Mouse (Mus musculus) CH12.LX (cell line): ENCODE data around the gene Fmo4. TPM values are rescaled to one million over a fixed set of nuclear protein-coding genes. Genes with fewer than 3 reads are reported as not detected.

ENCODE experiments used
- DNase-seq: peaks from one replicate; pipeline ENCODE4 v3.0.0-alpha.2; 2013; ENCODE audit errors: extremely low read depth
- H3K27ac ChIP-seq: 2 replicates; pipeline ENCODE4 v1.5.1; 2012; ENCODE audit warnings: low read depth, mild to moderate bottlenecking, control low read depth, moderate library complexity; ENCODE audit not compliant: insufficient read depth
- H3K27me3 ChIP-seq: replicated peaks from 2 replicates; pipeline ENCODE3; 2012; ENCODE audit warnings: inconsistent platforms
- H3K36me3 ChIP-seq, 2 experiments: replicated peaks in 1 of 2; 2 replicates each; pipeline versions ENCODE3 to v1.6.1; 2012; ENCODE audit warnings: inconsistent platforms in 1 of 2, low read length in 1 of 2, mild to moderate bottlenecking in 1 of 2, mixed read lengths in 1 of 2, moderate library complexity in 1 of 2; ENCODE audit not compliant: control insufficient read depth in 1 of 2, insufficient read depth in 1 of 2
- H3K4me1 ChIP-seq, 2 experiments: 2 replicates each; pipeline ENCODE4 v1.6.1; 2012; ENCODE audit warnings: inconsistent platforms in 1 of 2, moderate library complexity in 1 of 2; ENCODE audit not compliant: insufficient read depth in 2 of 2, control insufficient read depth in 1 of 2
- H3K4me2 ChIP-seq: 2 replicates; pipeline ENCODE4 v1.6.1; 2012; ENCODE audit warnings: low read depth, mild to moderate bottlenecking, control low read depth; ENCODE audit not compliant: poor library complexity, insufficient read depth, severe bottlenecking
- H3K4me3 ChIP-seq, 3 experiments: fragments of 150-350 bp in 1 of 3; sonication (generic) in 1 of 3; replicated peaks in 1 of 3; 2 replicates each; pipeline versions ENCODE3 to v1.5.1; 2011 to 2012; ENCODE audit warnings: low read depth in 2 of 3, low read length in 2 of 3, mild to moderate bottlenecking in 2 of 3, moderate library complexity in 2 of 3, control low read depth in 1 of 3, improper control_type of control experiment in 1 of 3, inconsistent platforms in 1 of 3, mixed read lengths in 1 of 3; ENCODE audit not compliant: poor library complexity in 1 of 3
- H3K79me2 ChIP-seq: replicated peaks from 2 replicates; pipeline ENCODE4 v1.6.1; 2012; ENCODE audit warnings: mild to moderate bottlenecking, moderate library complexity; ENCODE audit not compliant: control insufficient read depth, poor library complexity, insufficient read depth, severe bottlenecking; ENCODE audit errors: extremely low read depth
- H3K9ac ChIP-seq: 2 replicates; pipeline ENCODE4 v1.6.1; 2012; ENCODE audit warnings: low read depth, mild to moderate bottlenecking, control low read depth, moderate library complexity; ENCODE audit not compliant: insufficient read depth
- H3K9me3 ChIP-seq: replicated peaks from 2 replicates; pipeline ENCODE3; 2012; ENCODE audit warnings: low read length, inconsistent platforms, mixed read lengths
- E2F4 ChIP-seq: IDR thresholded peaks from 2 replicates; pipeline ENCODE4 v1.6.1; 2011; ENCODE audit warnings: low read depth, low read length, improper control_type of control experiment; ENCODE audit not compliant: insufficient replicate concordance
- ELF1 ChIP-seq: IDR thresholded peaks from 2 replicates; pipeline ENCODE4 v1.6.1; 2014; ENCODE audit warnings: low read depth, mild to moderate bottlenecking, inconsistent platforms, low read length, improper control_type of control experiment
- ETS1 ChIP-seq: conservative IDR thresholded peaks from 2 replicates; pipeline ENCODE4 v1.6.1; 2012; ENCODE audit warnings: low read depth, mild to moderate bottlenecking, inconsistent platforms, low read length, improper control_type of control experiment, moderate library complexity
- MAFK ChIP-seq: IDR thresholded peaks from 2 replicates; pipeline ENCODE4 v1.6.1; 2011; ENCODE audit warnings: low read length, improper control_type of control experiment; ENCODE audit not compliant: insufficient replicate concordance
- MAX ChIP-seq: IDR thresholded peaks from 2 replicates; pipeline ENCODE4 v1.6.1; 2011; ENCODE audit warnings: low read length, improper control_type of control experiment
- NELFE ChIP-seq: IDR thresholded peaks from 2 replicates; pipeline ENCODE4 v1.6.1; 2011; ENCODE audit warnings: low read depth, low read length, improper control_type of control experiment
- RAD21 ChIP-seq: IDR thresholded peaks from 2 replicates; pipeline ENCODE4 v1.6.1; 2011; ENCODE audit warnings: low read depth, mild to moderate bottlenecking, low read length, improper control_type of control experiment, moderate library complexity
- SIN3A ChIP-seq: IDR thresholded peaks from 2 replicates; pipeline ENCODE4 v1.6.1; 2012; ENCODE audit warnings: low read length, improper control_type of control experiment, inconsistent platforms
- SMC3 ChIP-seq: IDR thresholded peaks from 2 replicates; pipeline ENCODE4 v1.6.1; 2011; ENCODE audit warnings: low read depth, low read length, improper control_type of control experiment
- TBP ChIP-seq: conservative IDR thresholded peaks from 2 replicates; pipeline ENCODE4 v1.6.1; 2011; ENCODE audit warnings: low read depth, low read length, improper control_type of control experiment
- TCF12 ChIP-seq: IDR thresholded peaks from 2 replicates; pipeline ENCODE4 v1.6.1; 2014; ENCODE audit warnings: low read depth, mild to moderate bottlenecking, inconsistent platforms, low read length, improper control_type of control experiment
- UBTF ChIP-seq: IDR thresholded peaks from 2 replicates; pipeline ENCODE4 v1.6.1; 2012; ENCODE audit warnings: low read depth, mild to moderate bottlenecking, inconsistent platforms, low read length, improper control_type of control experiment, moderate library complexity
- USF1 ChIP-seq: IDR thresholded peaks from 2 replicates; pipeline ENCODE4 v1.6.1; 2014; ENCODE audit warnings: low read depth, mild to moderate bottlenecking, inconsistent platforms, low read length, improper control_type of control experiment
- USF2 ChIP-seq: conservative IDR thresholded peaks from 2 replicates; pipeline ENCODE4 v1.6.1; 2011; ENCODE audit warnings: low read depth, low read length, improper control_type of control experiment
- ZC3H11A ChIP-seq: IDR thresholded peaks from 2 replicates; pipeline ENCODE4 v1.6.1; 2012; ENCODE audit warnings: low read depth, mild to moderate bottlenecking, inconsistent platforms, low read length, improper control_type of control experiment
- dilution Hi-C: fragments of 300-500 bp; cut with MboI; formaldehyde crosslinking; loops from 2 replicates; pipeline ENCODE4 v1.14.3; 2020; ENCODE audit warnings: low sequenced_read_pairs; ENCODE audit not compliant: extremely low pct_unique_long_range_greater_than_20kb, extremely low pct_ligation_motif_present
- in situ Hi-C: fragments of 300-500 bp; cut with MboI; formaldehyde crosslinking; loops from 3 replicates; pipeline ENCODE4 v1.14.3; 2019; ENCODE audit warnings: low sequenced_read_pairs, low pct_ligation_motif_present, low pct_unique_long_range_greater_than_20kb, mixed read lengths
- polyA plus RNA-seq: library from polyadenylated mRNA; unstranded; fragments of >175 nt; gene quantifications from 2 replicates; pipeline ENCODE4 v1.2.1, GENCODE M21; 2012; ENCODE audit warnings: low read depth; ENCODE audit not compliant: insufficient read length
- total RNA-seq, 2 experiments: library from RNA; depleted of rRNA; stranded (reverse); fragments of 300-350 nt in 1 of 2; fragments of >200 nt in 1 of 2; gene quantifications; 2 replicates each; pipeline ENCODE4 v1.2.3; 2012 to 2014

Gene Fmo4
- total and polyA plus RNA-seq, 3 experiments = not detected

GRCm38 (mm10) chr1:162819280-162819679 is 5.5 kb upstream of the Fmo4 start:
- no peak for DNase-seq
- Histone ChIP-seq H3K9me3 (no peaks in the 10 kb centered on the region), H3K4me3 (no peak overlapping the region), H3K36me3 (no peaks in the 10 kb centered on the region), H3K27ac (no peak overlapping the region), H3K79me2 (no peaks in the 10 kb centered on the region), H3K4me2 (no peak overlapping the region), H3K9ac (no peak overlapping the region), H3K4me1 (0 out of 4 replicates have a peak, but pooled peaks cover 0 to 4% of the 10 kb centered on the region in 2 experiments), H3K27me3 (no peaks in the 10 kb centered on the region)
- dilution Hi-C loops (no loop called here), in situ Hi-C loops (no loop called here)
- TF ChIP-seq ZC3H11A (no peak), USF2 (no peak), ETS1 (no peak), MAX (no peak), SMC3 (no peak), TBP (no peak), ELF1 (no peak), UBTF (no peak)

DNA sequence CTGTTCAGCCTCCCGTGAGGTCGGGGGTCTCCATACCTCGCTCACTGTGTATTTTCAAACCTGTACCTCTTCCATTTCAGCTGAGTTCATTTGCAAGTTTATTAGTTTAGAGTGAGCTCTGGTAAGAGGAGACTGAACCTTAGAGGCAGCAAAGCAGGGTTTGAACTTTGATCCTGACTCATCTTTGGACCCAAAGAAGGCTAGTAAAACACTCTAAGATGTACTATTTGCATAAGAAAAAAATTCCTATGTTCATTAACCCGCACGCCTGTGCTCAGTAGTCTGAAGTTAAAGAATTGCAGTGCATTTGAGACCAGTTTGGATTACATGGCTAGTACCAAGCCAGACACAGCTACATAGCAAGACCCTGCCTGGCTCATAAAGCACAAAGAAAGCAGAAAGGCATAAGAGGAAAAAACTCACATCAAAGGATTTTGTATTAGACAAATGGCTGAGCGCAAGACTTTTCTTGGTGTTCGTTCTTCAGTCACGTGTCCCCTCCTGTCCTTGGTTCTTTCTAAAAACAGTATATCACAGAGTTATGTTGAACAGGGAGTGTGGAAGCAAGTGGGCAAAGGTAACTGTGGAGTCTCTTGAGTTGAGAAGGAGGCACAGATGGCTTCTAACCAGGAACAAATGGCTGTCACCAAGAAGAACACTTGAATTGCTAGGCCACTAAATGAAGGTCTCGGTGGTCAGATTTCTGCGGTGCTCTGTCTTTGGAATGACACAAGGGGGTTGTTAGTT is 1.8 kb upstream of the Fmo4 start:
- H3K9ac ChIP-seq = no peak overlapping the region
- TF ChIP-seq E2F4 (no peak), MAFK (no peak), NELFE (no peak), USF1 (no peak), SIN3A (no peak), ELF1 (no peak), RAD21 (no peak), TCF12 (no peak)
- H3K4me3 ChIP-seq = no peak overlapping the region
- H3K4me2 ChIP-seq = no peak overlapping the region
- no peak for DNase-seq
- H3K79me2 ChIP-seq = no peaks in the 10 kb centered on the region
- in situ Hi-C loops = no loop called here
- no peak overlapping the region for H3K27ac ChIP-seq
- 0 out of 4 replicates have a peak, but pooled peaks cover 0 to 4% of the 10 kb centered on the region in 2 experiments for H3K4me1 ChIP-seq
- dilution Hi-C loops = no loop called here
- no peaks in the 10 kb centered on the region for H3K36me3 ChIP-seq
- H3K27me3 ChIP-seq = no peaks in the 10 kb centered on the region
- no peaks in the 10 kb centered on the region for H3K9me3 ChIP-seq
